Mouse (Mus musculus) right cerebral cortex, adult 2 months (tissue): ENCODE results near the gene Bcl6b.

ENCODE experiments used
- DNase-seq, 2 experiments: peaks; one replicate each; pipeline ENCODE4 v3.0.0; 2021 to 2022; ENCODE audit warnings: low spot score in 2 of 2

The Bcl6b gene

GRCm38 (mm10) chr11:70233016-70233415 is 3.4 kb upstream of the Bcl6b start:
- DNase-seq = no peak

- no peak for DNase-seq
Measured at GRCm38 (mm10) chr11:70232546-70232945, 2.9 kb upstream of the Bcl6b start.

GRCm38 (mm10) chr11:70230239-70230727 is 685 bp upstream of the Bcl6b start:
- DNase-seq = peak in 1 of 2 experiments; percentile 76

- DNase-seq = peak; percentile 74 to 79
Measured at GRCm38 (mm10) chr11:70228828-70229227, 770 bp downstream of the Bcl6b start.

- DNase-seq = no peak
Measured at GRCm38 (mm10) chr11:70227661-70228245, 1.8 kb downstream of the Bcl6b start.

- DNase-seq = no peak
Measured at GRCm38 (mm10) chr11:70227126-70227525, 2.5 kb downstream of the Bcl6b start.

GRCm38 (mm10) chr11:70226602-70226890 is 3.1 kb downstream of the Bcl6b start:
- DNase-seq = no peak

GRCm38 (mm10) chr11:70225798-70226601 is 3.6 kb downstream of the Bcl6b start:
- DNase-seq = no peak

GRCm38 (mm10) chr11:70223724-70224123 is 5.9 kb downstream of the Bcl6b start:
- DNase-seq = no peak

GRCm38 (mm10) chr11:70221603-70222500 is 7.7 kb downstream of the Bcl6b start:
- no peak for DNase-seq

- peak; percentile 94 to 96 for DNase-seq
Measured at GRCm38 (mm10) chr11:70220731-70221602, 8.6 kb downstream of the Bcl6b start, which contains the start of gene Slc16a13. TSS of gene Slc16a13 (minus strand) at chr11:70221064.

- no peak for DNase-seq
Measured at GRCm38 (mm10) chr11:70220323-70220722, 9.3 kb downstream of the Bcl6b start.

- no peak for DNase-seq
Measured at GRCm38 (mm10) chr11:70219873-70220272, 9.7 kb downstream of the Bcl6b start.

- DNase-seq = no peak
Measured at GRCm38 (mm10) chr11:70218741-70219470, 10.7 kb downstream of the Bcl6b start.

GRCm38 (mm10) chr11:70218039-70218438 is 11.6 kb downstream of the Bcl6b start:
- no peak for DNase-seq

- no peak for DNase-seq
Measured at GRCm38 (mm10) chr11:70216103-70216502, 13.5 kb downstream of the Bcl6b start.

- DNase-seq = no peak
Measured at GRCm38 (mm10) chr11:70215301-70215700, 14.3 kb downstream of the Bcl6b start.

GRCm38 (mm10) chr11:70214856-70215209 is 14.8 kb downstream of the Bcl6b start:
- no peak for DNase-seq

GRCm38 (mm10) chr11:70214191-70214855 is 15.3 kb downstream of the Bcl6b start:
- DNase-seq = no peak

- DNase-seq = no peak
Measured at GRCm38 (mm10) chr11:70213736-70214135, 15.9 kb downstream of the Bcl6b start.
